Mouse (Mus musculus) kidney, postnatal 0 days (tissue): ENCODE data around the gene Timm50. TPM values are rescaled to one million over a fixed set of nuclear protein-coding genes. Genes with fewer than 3 reads are reported as not detected.

ENCODE experiments used
- ATAC-seq: fragments of 200-750 bp; cut with Nextera tagmentation; replicated peaks from 2 replicates; pipeline ENCODE4 v1.8.0; 2017; ENCODE audit warnings: low read depth, moderate number of reproducible peaks, moderate TSS enrichment, moderate library complexity; ENCODE audit not compliant: low FRiP score
- DNase-seq: peaks from one replicate; pipeline ENCODE4 v3.0.0-alpha.2; 2016; ENCODE audit warnings: low spot score
- H3K27ac ChIP-seq: fragments of 300-500 bp; sonication (generic); 2 replicates; pipeline ENCODE4 v1.5.1; 2014; ENCODE audit warnings: mild to moderate bottlenecking
- H3K27me3 ChIP-seq: fragments of 300-500 bp; sonication (generic); 2 replicates; pipeline ENCODE4 v1.6.1; 2014; ENCODE audit warnings: low read length, mixed read lengths; ENCODE audit not compliant: insufficient read depth
- H3K36me3 ChIP-seq: fragments of 300-500 bp; sonication (generic); 2 replicates; pipeline ENCODE4 v1.6.1; 2014; ENCODE audit warnings: low read length, mixed read lengths; ENCODE audit not compliant: insufficient read depth
- H3K4me1 ChIP-seq: fragments of 300-500 bp; sonication (generic); replicated peaks from 2 replicates; pipeline ENCODE4 v1.6.1; 2014; ENCODE audit warnings: antibody characterized with exemption, low read length, mixed read lengths; ENCODE audit not compliant: insufficient read depth
- H3K4me2 ChIP-seq: fragments of 300-500 bp; sonication (generic); 2 replicates; pipeline ENCODE4 v1.6.1; 2014; ENCODE audit warnings: mild to moderate bottlenecking, low read length, moderate library complexity, mixed read lengths
- H3K4me3 ChIP-seq: fragments of 300-500 bp; sonication (generic); replicated peaks from 2 replicates; pipeline ENCODE4 v1.5.1; 2014; ENCODE audit warnings: low read depth, low read length
- H3K9ac ChIP-seq: fragments of 300-500 bp; sonication (generic); 2 replicates; pipeline ENCODE4 v1.6.1; 2014; ENCODE audit warnings: low read depth, low read length
- H3K9me3 ChIP-seq: fragments of 300-500 bp; sonication (generic); replicated peaks from 2 replicates; pipeline ENCODE4 v1.6.1; 2016; ENCODE audit warnings: low read length, inconsistent platforms, mixed read lengths
- CTCF ChIP-seq: IDR thresholded peaks from 2 replicates; pipeline ENCODE4 v1.5.1; 2016; ENCODE audit warnings: antibody characterized with exemption, low read depth, mild to moderate bottlenecking, moderate library complexity
- WGBS: fragments of 180-500 bp; shearing (Covaris S2); extraction: QIAGEN DNeasy Blood & Tissue Kit; methylation state at CpG from one replicate; pipeline ENCODE4 v1.1.7; 2014; 5-methylcytosine and 5-hydroxymethylcytosine counted together
- polyA plus RNA-seq: library from polyadenylated mRNA; unstranded; fragments of >200 nt; fragmentation: Nextera tagmentation; extraction: Ambion mirVana; gene quantifications from 2 replicates; pipeline ENCODE4 v1.2.1, GENCODE M21; 2015

The Timm50 gene
- polyA plus RNA-seq, 1 experiment from 2014 or later: 117 TPM

GRCm38 (mm10) chr7:28298837-28299625 lies 12.8 kb downstream of the Timm50 start:
- Histone ChIP-seq H3K4me3 (no peak overlapping the region), H3K27me3 (peaks cover 32% of the 10 kb centered on the region), H3K27ac (no peak overlapping the region), H3K9ac (no peak overlapping the region), H3K4me1 (peaks cover 8% of the 10 kb centered on the region; the same call in 1 of the 2 replicates), H3K9me3 (no peaks in the 10 kb centered on the region), H3K4me2 (peak overlapping the region; percentile 29), H3K36me3 (no peaks in the 10 kb centered on the region)
- peak; percentile 78 for TF ChIP-seq CTCF
- 18% methylated on average over 43 of the region's 43 CpGs for WGBS
- peak; percentile 45 for ATAC-seq
- DNase-seq: peak; percentile 93

DNA sequence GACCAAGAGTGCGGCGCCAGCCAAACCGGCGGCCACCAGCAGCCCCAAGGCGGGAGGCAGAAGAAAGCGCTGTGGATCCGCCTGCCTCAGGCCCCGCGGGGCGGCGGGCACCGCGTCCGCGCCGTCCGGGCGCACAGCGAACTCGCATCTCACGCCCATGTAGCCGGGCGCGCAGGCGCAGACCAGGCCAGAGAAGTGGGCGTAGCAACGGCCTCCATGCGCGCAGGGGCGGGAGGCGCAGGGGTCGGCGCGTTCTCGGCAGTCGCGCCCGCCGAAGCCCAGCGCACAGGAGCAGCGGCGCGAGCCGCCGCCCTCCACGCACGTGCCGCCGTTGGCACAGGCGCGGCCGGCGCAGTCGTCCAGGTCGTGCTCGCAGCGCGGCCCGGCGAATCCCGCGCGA lies 17.4 kb downstream of the Timm50 start:
- Histone ChIP-seq H3K4me3 (peak overlapping the region; percentile 44), H3K27me3 (peaks cover 36% of the 10 kb centered on the region), H3K9me3 (no peaks in the 10 kb centered on the region), H3K4me1 (peaks cover 18% of the 10 kb centered on the region; the same call in 1 of the 2 replicates), H3K4me2 (peak overlapping the region; percentile 75), H3K36me3 (no peaks in the 10 kb centered on the region), H3K9ac (peak overlapping the region; percentile 46; the same call in 1 of the 2 replicates), H3K27ac (no peak overlapping the region)
- WGBS: 4% methylated on average over 62 of the region's 63 CpGs
- TF ChIP-seq CTCF: no peak
- ATAC-seq: peak; percentile 38
- DNase-seq: peak; percentile 61

DNA sequence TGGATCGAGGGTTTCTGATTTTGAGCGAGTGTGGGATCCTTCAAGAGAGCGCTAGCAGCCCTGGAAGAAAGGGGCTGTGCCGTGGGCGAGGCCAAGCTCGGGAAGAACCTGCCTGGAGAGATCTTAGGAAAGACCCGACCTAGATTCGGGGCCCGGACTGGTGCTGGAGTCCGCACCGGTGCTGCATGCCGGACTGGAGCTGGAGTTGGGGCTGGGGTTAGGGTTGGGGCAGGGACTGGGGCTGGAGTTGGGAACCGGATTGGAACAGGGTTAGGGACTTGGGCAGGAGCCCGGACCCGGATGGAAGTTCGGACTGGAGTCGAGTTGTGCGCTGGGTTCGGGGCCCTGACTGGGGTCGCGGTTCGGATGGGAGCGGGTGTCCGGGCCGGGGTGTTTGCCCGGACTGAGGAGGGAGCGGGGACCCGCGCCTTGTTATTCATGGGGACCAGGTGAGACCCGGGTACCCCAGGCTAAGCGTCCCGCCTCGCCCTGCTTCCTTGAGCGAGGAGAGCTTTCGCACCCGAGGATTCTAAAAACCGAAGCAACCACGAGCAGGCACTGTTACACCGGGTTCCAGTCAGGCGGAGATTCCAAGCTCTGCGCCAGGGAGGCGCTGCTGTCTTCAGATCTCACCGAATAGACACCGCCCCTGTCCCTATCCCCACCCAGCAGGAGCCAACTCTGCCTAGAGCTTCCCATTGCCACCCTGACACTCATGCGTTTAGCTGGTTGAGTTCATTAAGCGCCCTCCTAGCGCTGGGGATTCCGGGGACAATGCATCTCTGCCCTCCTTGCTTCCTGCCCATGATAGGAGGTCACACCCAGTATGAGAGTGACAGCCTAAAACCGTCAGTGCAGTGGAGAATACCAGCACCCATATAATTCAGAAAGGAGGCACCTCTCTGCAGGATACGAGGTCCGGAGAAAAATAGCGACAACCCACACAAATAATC lies 21.0 kb downstream of the Timm50 start, which contains the start of gene Selenov:
Gene Selenov, minus strand, starts transcription at position 549 of the 953 bp plus-strand sequence.
- peaks cover 15% of the 10 kb centered on the region; the same call in 1 of the 2 replicates for H3K4me1 ChIP-seq
- H3K9me3 ChIP-seq: no peaks in the 10 kb centered on the region
- peak within 1 kb of the TSS; percentile 26 for H3K4me3 ChIP-seq
- peak; percentile 26; the same call in 1 of the 2 replicates for TF ChIP-seq CTCF
- H3K9ac ChIP-seq: peak within 1 kb of the TSS; percentile 27; the same call in 1 of the 2 replicates
- peak within 1 kb of the TSS; percentile 68 for H3K4me2 ChIP-seq
- peak; percentile 61 for ATAC-seq
- peaks cover 33% of the 10 kb centered on the region for H3K27me3 ChIP-seq
- peak; percentile 76 for DNase-seq
- no peaks in the 10 kb centered on the region for H3K36me3 ChIP-seq
- WGBS: 2% methylated on average over 52 of the region's 52 CpGs
- no peak within 1 kb of the TSS for H3K27ac ChIP-seq

DNA sequence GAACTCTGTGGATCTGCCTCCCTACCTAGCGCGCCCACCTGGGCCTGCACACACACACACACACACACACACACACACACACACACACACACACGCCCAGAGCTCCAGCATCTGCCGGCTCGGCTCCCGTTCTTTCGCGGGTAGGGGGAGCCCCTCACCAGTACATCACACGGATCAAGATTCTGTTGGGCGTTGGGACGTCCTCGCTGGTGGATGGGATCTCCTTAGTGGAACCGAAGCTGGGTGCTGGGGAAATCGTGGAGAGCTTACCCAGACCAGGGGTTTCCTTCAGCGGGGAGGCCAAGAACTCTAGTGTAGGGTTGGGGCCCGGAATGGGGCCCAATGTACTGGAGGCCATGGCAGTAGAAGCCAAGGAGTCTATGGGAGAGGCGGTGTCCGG lies 21.7 kb downstream of the Timm50 start:
- peak overlapping the region; percentile 26 for H3K4me3 ChIP-seq
- H3K9ac ChIP-seq: no peak overlapping the region
- peak overlapping the region; percentile 68 for H3K4me2 ChIP-seq
- DNase-seq (peak; percentile 29), ATAC-seq (no peak)
- WGBS: 2% methylated on average over 18 of the region's 18 CpGs
- H3K36me3 ChIP-seq: no peaks in the 10 kb centered on the region
- no peaks in the 10 kb centered on the region for H3K9me3 ChIP-seq
- no peak overlapping the region for H3K27ac ChIP-seq
- peaks cover 33% of the 10 kb centered on the region for H3K27me3 ChIP-seq
- peak; percentile 42; the same call in 1 of the 2 replicates for TF ChIP-seq CTCF
- H3K4me1 ChIP-seq: peaks cover 15% of the 10 kb centered on the region; the same call in 1 of the 2 replicates

- ATAC-seq (no peak), DNase-seq (no peak)
- Histone ChIP-seq H3K9me3 (no peaks in the 10 kb centered on the region), H3K27ac (no peak overlapping the region), H3K4me3 (no peak overlapping the region), H3K4me2 (no peak overlapping the region), H3K27me3 (no peaks in the 10 kb centered on the region), H3K9ac (no peak overlapping the region), H3K36me3 (no peaks in the 10 kb centered on the region), H3K4me1 (peaks cover 5% of the 10 kb centered on the region)
- no peak for TF ChIP-seq CTCF
- 39% methylated on average over 7 of the region's 7 CpGs for WGBS
These were observed 31.2 kb downstream of the Timm50 start for GRCm38 (mm10) chr7:28280630-28281029.

DNA sequence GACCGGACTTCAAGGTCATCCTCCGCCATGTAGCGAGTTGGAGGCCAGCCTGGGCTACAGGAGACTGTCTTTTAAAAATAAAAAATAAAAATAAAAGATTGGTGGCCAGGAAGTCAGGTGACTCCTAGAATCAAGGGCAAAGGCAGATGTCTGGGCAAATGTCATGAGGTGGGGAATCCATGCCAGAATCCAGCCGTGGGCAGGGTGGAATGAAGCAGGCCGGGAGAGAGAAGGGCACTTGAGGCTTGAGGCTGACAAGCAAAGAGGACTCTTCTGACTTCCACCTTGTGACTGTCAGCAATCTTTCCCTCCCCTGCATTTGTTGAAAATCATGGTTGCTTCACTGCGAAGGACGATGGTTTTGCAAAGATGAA lies 33.6 kb downstream of the Timm50 start:
- no peak for DNase-seq
- 78% methylated on average over 7 of the region's 7 CpGs for WGBS
- no peaks in the 10 kb centered on the region for H3K9me3 ChIP-seq
- no peaks in the 10 kb centered on the region for H3K27me3 ChIP-seq
- peak overlapping the region; percentile 89 for H3K9ac ChIP-seq
- no peak overlapping the region for H3K27ac ChIP-seq
- TF ChIP-seq CTCF: no peak
- peaks cover 5% of the 10 kb centered on the region for H3K4me1 ChIP-seq
- ATAC-seq: no peak
- peak overlapping the region; percentile 63 for H3K4me3 ChIP-seq
- H3K36me3 ChIP-seq: no peaks in the 10 kb centered on the region
- H3K4me2 ChIP-seq: peak overlapping the region; percentile 88
